Mouse (Mus musculus) heart, postnatal 0 days (tissue): Measurements from ENCODE around the gene Smco3.

Source experiments
- CTCF ChIP-seq: IDR thresholded peaks from 2 replicates; pipeline ENCODE4 v1.5.1; 2016; ENCODE audit warnings: antibody characterized with exemption, control low read depth, low read depth
- EP300 ChIP-seq: IDR thresholded peaks from 2 replicates; pipeline ENCODE4 v1.6.1; 2016; ENCODE audit warnings: antibody characterized with exemption, low read depth

- TF ChIP-seq EP300 = peak; percentile 68
- TF ChIP-seq CTCF = no peak
Measured at GRCm38 (mm10) chr6:136803739-136804633, 31.3 kb downstream of the Smco3 start, which contains the start of gene Hist4h4.
